Mouse (Mus musculus) thymus, adult 2 months (tissue): Measurements from ENCODE around the gene Olfr1185-ps1.

Source experiments
- CTCF ChIP-seq: fragments of 200-500 bp; IDR thresholded peaks from 2 replicates; pipeline ENCODE4 v1.5.1; 2012; ENCODE audit warnings: mild to moderate bottlenecking, control low read depth, low read length, moderate library complexity, borderline replicate concordance; ENCODE audit not compliant: control insufficient read depth, poor library complexity, insufficient read depth; ENCODE audit errors: extremely low read depth
- POLR2A ChIP-seq: fragments of 200-500 bp; IDR thresholded peaks from 2 replicates; pipeline ENCODE4 v1.6.1; 2012; ENCODE audit warnings: mild to moderate bottlenecking, low read length, control low read depth, moderate library complexity; ENCODE audit not compliant: control insufficient read depth, poor library complexity, insufficient read depth; ENCODE audit errors: extremely low read depth

- TF ChIP-seq CTCF (no peak), POLR2A (no peak)
Measured at GRCm38 (mm10) chr2:88525720-88526119, 32.6 kb downstream of the Olfr1185-ps1 start.
